In the genomic region with DNA sequence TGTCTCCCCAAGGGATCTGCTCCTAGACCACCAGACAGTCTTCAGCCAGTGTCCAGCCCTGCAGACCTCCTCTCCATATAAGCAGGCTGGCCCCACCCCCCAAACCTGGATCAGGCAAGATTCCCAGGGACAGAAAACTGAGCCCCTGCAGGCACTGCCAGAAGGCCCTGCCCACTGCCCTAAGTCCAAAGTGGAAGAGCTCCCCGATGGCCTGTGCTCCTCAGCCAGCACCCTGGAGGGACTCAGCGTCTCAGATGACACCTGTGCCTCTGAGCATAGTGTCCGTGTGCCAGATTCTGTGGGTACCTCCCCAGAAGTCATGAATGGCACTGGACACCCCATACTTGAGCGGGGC, we compare ENCODE assay signal across 29 mouse cellular contexts. TPM values are rescaled to one million over a fixed set of nuclear protein-coding genes. Genes with fewer than 3 reads are reported as not detected.
DNase-seq lines count a peak whose midpoint lies in the region; ATAC-seq lines count a peak whose summit lies in the region.
"Had no signal": no experiment of that assay in that cellular context is flagged by ENCODE, and none has a peak within 500 bp of the region (broad histone marks: within the 10 kb centered on the region; RNA-seq: fewer than 3 reads in every experiment).

No protein-coding gene starts in this region.

- no peaks in the 10 kb centered on the region for H3K9me3 ChIP-seq in liver, embryonic 12.5 days (replicated peaks)
- H3K9me3 ChIP-seq in liver, embryonic 11.5 days (ENCODE audit: control insufficient read depth, low read length), result no peaks in the 10 kb centered on the region
- H3K9me3 ChIP-seq: forebrain, embryonic 10.5 days; forebrain, embryonic 13.5 days; G1E; heart, embryonic 12.5 days; heart, embryonic 15.5 days; hindbrain, embryonic 10.5 days; hindbrain, embryonic 13.5 days; intestine, embryonic 15.5 days had no signal

- H3K9ac ChIP-seq in liver, embryonic 12.5 days, result peak overlapping the region; percentile 1; the same call in 1 of the 2 replicates
- H3K9ac ChIP-seq in liver, embryonic 11.5 days (ENCODE audit: low read depth, low read length), result no peak overlapping the region
- H3K9ac ChIP-seq: forebrain, embryonic 13.5 days; heart, embryonic 12.5 days; heart, embryonic 15.5 days; hindbrain, embryonic 13.5 days; intestine, embryonic 15.5 days had no signal

- peaks cover 39% of the 10 kb centered on the region; the same call in 1 of the 2 replicates for H3K27me3 ChIP-seq in liver, embryonic 12.5 days (replicated peaks)
- H3K27me3 ChIP-seq in liver, embryonic 11.5 days (replicated peaks; ENCODE audit: control insufficient read depth, insufficient read depth, low read length), result no peaks in the 10 kb centered on the region; the same call in none of the 2 replicates
- H3K27me3 ChIP-seq: forebrain, embryonic 13.5 days had no signal

- H3K4me1 ChIP-seq in liver, embryonic 12.5 days, result peaks cover 41% of the 10 kb centered on the region
- H3K4me1 ChIP-seq in liver, embryonic 11.5 days (replicated peaks; ENCODE audit: control insufficient read depth, insufficient read depth, low read length), result peaks cover 7% of the 10 kb centered on the region; the same call in 1 of the 2 replicates

- no peak overlapping the region for H3K4me3 ChIP-seq in liver, embryonic 12.5 days
- H3K4me3 ChIP-seq in liver, embryonic 11.5 days (ENCODE audit: low read depth, low read length), result no peak overlapping the region
- H3K4me3 ChIP-seq: forebrain, embryonic 10.5 days; forebrain, embryonic 13.5 days; heart, embryonic 12.5 days; heart, embryonic 15.5 days; hindbrain, embryonic 10.5 days; hindbrain, embryonic 13.5 days; intestine, embryonic 15.5 days had no signal

- peak overlapping the region; percentile 55; the same call in 1 of the 2 replicates for H3K4me2 ChIP-seq in liver, embryonic 12.5 days
- no peak overlapping the region for H3K4me2 ChIP-seq in liver, embryonic 11.5 days
- H3K4me2 ChIP-seq: forebrain, embryonic 13.5 days; heart, embryonic 12.5 days; heart, embryonic 15.5 days; hindbrain, embryonic 13.5 days; intestine, embryonic 15.5 days had no signal

- peak; percentile 54 for DNase-seq in cerebellum, adult 11-12 months
- DNase-seq in cerebellum, adult 11 months, result no peak
- DNase-seq in gastrocnemius, adult 18-20 months (ENCODE audit: low spot score), result peak; percentile 47
- no peak for DNase-seq in gastrocnemius, postnatal 4 days (ENCODE audit: low spot score in 2 of 2)
- DNase-seq in liver, embryonic 11.5 days (ENCODE audit: low spot score), result no peak
- peak; percentile 61 for DNase-seq in gastrocnemius, postnatal 25 days
- no peak for DNase-seq in heart, adult 8-10 months (ENCODE audit: low spot score)
- DNase-seq: adrenal gland, postnatal 10 days; adrenal gland, postnatal 36 days; cerebellum, adult 8-10 months; heart, postnatal 10 days; heart, postnatal 36 days; kidney, adult 11 months had no signal

- no peaks in the 10 kb centered on the region for H3K36me3 ChIP-seq in liver, embryonic 12.5 days
- no peaks in the 10 kb centered on the region for H3K36me3 ChIP-seq in liver, embryonic 11.5 days (ENCODE audit: control insufficient read depth, insufficient read depth, low read length)
- H3K36me3 ChIP-seq: forebrain, embryonic 10.5 days; G1E; heart, embryonic 12.5 days; heart, embryonic 15.5 days; intestine, embryonic 15.5 days had no signal

- H3K27ac ChIP-seq in liver, embryonic 12.5 days, result peak overlapping the region; percentile 34; the same call in 1 of the 2 replicates
- no peak overlapping the region for H3K27ac ChIP-seq in liver, embryonic 11.5 days (ENCODE audit: low read depth, low read length)
- H3K27ac ChIP-seq: forebrain, embryonic 10.5 days; forebrain, embryonic 13.5 days; heart, embryonic 15.5 days; hindbrain, embryonic 10.5 days; hindbrain, embryonic 13.5 days; intestine, embryonic 15.5 days had no signal

- ATAC-seq in liver, embryonic 12.5 days, result no peak
- ATAC-seq in liver, embryonic 11.5 days (replicated peaks; ENCODE audit: low FRiP score), result no peak
- ATAC-seq: forebrain, embryonic 13.5 days; forebrain, embryonic 16.5 days; hindbrain, embryonic 16.5 days; intestine, embryonic 15.5 days; Patski had no signal

- 76% methylated on average over 4 of the region's 4 CpGs for WGBS in liver, embryonic 12.5 days (ENCODE audit: insufficient replicate concordance)
- 83% methylated on average over 4 of the region's 4 CpGs for WGBS in liver, embryonic 11.5 days

RNA-seq across cellular contexts. Expression of a gene that starts 12.7 kb away (rescaled TPM):
- total RNA-seq in gastrocnemius, adult 18-20 months (2021), result under 1 TPM in 1 of 2 experiments, not detected in 1; 0.02 TPM
- under 1 TPM; 0.13 to 0.15 TPM for total RNA-seq in gastrocnemius, postnatal 4 days (2021)
- polyA plus RNA-seq in liver, embryonic 12.5 days (2016; fragmentation: Nextera tagmentation; extraction: Ambion mirVana), result 0.35 and 0.37 TPM in 2 replicates
- 0.32 and 0.60 TPM in 2 replicates for polyA plus RNA-seq in liver, embryonic 11.5 days (2014; fragmentation: Nextera tagmentation; extraction: Ambion mirVana)
- total RNA-seq in gastrocnemius, postnatal 25 days (2021), result not detected
- under 1 TPM in 3 of 4 experiments, not detected in 1; 0.09 to 0.14 (median 0.09) TPM for total RNA-seq in heart, adult 8-10 months (2022)
- total RNA-seq: CH12.LX had no signal

RNA-seq across cellular contexts. Expression of a gene that starts 19.7 kb away (rescaled TPM):
- not detected for total RNA-seq in gastrocnemius, adult 18-20 months (2021)
- not detected for total RNA-seq in gastrocnemius, postnatal 4 days (2021)
- not detected in 2 replicates for polyA plus RNA-seq in liver, embryonic 12.5 days (2016; fragmentation: Nextera tagmentation; extraction: Ambion mirVana)
- not detected in 2 replicates for polyA plus RNA-seq in liver, embryonic 11.5 days (2014; fragmentation: Nextera tagmentation; extraction: Ambion mirVana)
- not detected for total RNA-seq in gastrocnemius, postnatal 25 days (2021)
- total RNA-seq in heart, adult 8-10 months (2022), result not detected
- total RNA-seq: adrenal gland, adult 18-20 months; adrenal gland, postnatal 10 days; adrenal gland, postnatal 36 days; CH12.LX; G1E; gastrocnemius, adult 8-10 months; heart, postnatal 10 days; heart, postnatal 36 days had no signal
- polyA plus RNA-seq: embryonic facial prominence, embryonic 11.5 days; forebrain, embryonic 10.5 days; forebrain, embryonic 13.5 days; forebrain, embryonic 16.5 days; G1E; heart, embryonic 12.5 days; heart, embryonic 15.5 days; hindbrain, embryonic 10.5 days; hindbrain, embryonic 13.5 days; hindbrain, embryonic 16.5 days; Patski had no signal

RNA-seq across cellular contexts. Expression of a gene that starts 21.6 kb away (rescaled TPM):
- under 1 TPM; 0.07 to 0.55 TPM for total RNA-seq in gastrocnemius, adult 18-20 months (2021)
- total RNA-seq in gastrocnemius, postnatal 4 days (2021), result 10 to 100 TPM; 18.5 to 23.0 TPM
- polyA plus RNA-seq in liver, embryonic 12.5 days (2016; fragmentation: Nextera tagmentation; extraction: Ambion mirVana), result 92.8 and 95.2 TPM in 2 replicates
- polyA plus RNA-seq in liver, embryonic 11.5 days (2014; fragmentation: Nextera tagmentation; extraction: Ambion mirVana), result 127 TPM in 2 replicates
- total RNA-seq in gastrocnemius, postnatal 25 days (2021), result 1 to 10 TPM in 1 of 2 experiments, under 1 TPM in 1; 0.92 to 1.3 TPM
- 1 to 10 TPM in 2 of 4 experiments, under 1 TPM in 2; 0.22 to 1.1 (median 0.79) TPM for total RNA-seq in heart, adult 8-10 months (2022)

RNA-seq across cellular contexts. Expression of a gene that starts 29.8 kb away (rescaled TPM):
- total RNA-seq in gastrocnemius, adult 18-20 months (2021), result 10 to 100 TPM; 14.4 to 16.6 TPM
- 10 to 100 TPM; 11.0 to 12.8 TPM for total RNA-seq in gastrocnemius, postnatal 4 days (2021)
- 0.36 and 0.39 TPM in 2 replicates for polyA plus RNA-seq in liver, embryonic 12.5 days (2016; fragmentation: Nextera tagmentation; extraction: Ambion mirVana)
- 0.14 and 0.19 TPM in 2 replicates for polyA plus RNA-seq in liver, embryonic 11.5 days (2014; fragmentation: Nextera tagmentation; extraction: Ambion mirVana)
- total RNA-seq in gastrocnemius, postnatal 25 days (2021), result 10 to 100 TPM; 11.8 to 13.0 TPM
- total RNA-seq in heart, adult 8-10 months (2022), result 10 to 100 TPM; 24.6 to 38.6 (median 29.6) TPM
- total RNA-seq: CH12.LX had no signal
- polyA plus RNA-seq: G1E had no signal

RNA-seq across cellular contexts. Expression of a gene that starts 46.7 kb away (rescaled TPM):
- total RNA-seq in gastrocnemius, adult 18-20 months (2021), result 1 to 10 TPM; 5.3 TPM
- total RNA-seq in gastrocnemius, postnatal 4 days (2021), result 10 to 100 TPM in 1 of 2 experiments, 1 to 10 TPM in 1; 9.5 to 11.5 TPM
- 23.1 TPM in 2 replicates for polyA plus RNA-seq in liver, embryonic 12.5 days (2016; fragmentation: Nextera tagmentation; extraction: Ambion mirVana)
- 32.3 and 33.0 TPM in 2 replicates for polyA plus RNA-seq in liver, embryonic 11.5 days (2014; fragmentation: Nextera tagmentation; extraction: Ambion mirVana)
- 1 to 10 TPM; 3.6 to 4.9 TPM for total RNA-seq in gastrocnemius, postnatal 25 days (2021)
- 10 to 100 TPM; 33.0 to 45.2 (median 33.9) TPM for total RNA-seq in heart, adult 8-10 months (2022)

Comparison
In these comparisons a context has a peak if more than half of its experiments do, and no peak if none do; other contexts are left out.
1. DNase-seq: peak in cerebellum, adult 11-12 months (single experiment), gastrocnemius, adult 18-20 months (single experiment) and gastrocnemius, postnatal 25 days (single experiment); none in cerebellum, adult 11 months (single experiment), gastrocnemius, postnatal 4 days (0 of 2), liver, embryonic 11.5 days (single experiment) and heart, adult 8-10 months (single experiment).
2. RNA of a gene that starts 21.6 kb away (total RNA-seq): 18.5 to 23.0 TPM in gastrocnemius, postnatal 4 days; 0.92 to 1.3 TPM in gastrocnemius, postnatal 25 days, 0.22 to 1.1 TPM in heart, adult 8-10 months and 0.07 to 0.55 TPM in gastrocnemius, adult 18-20 months; every median in the first group is over 4 times any median in the second.